Mouse (Mus musculus) A20 (cell line): ENCODE data around the gene Mtor.

ENCODE experiments used
- DNase-seq: peaks from one replicate; pipeline ENCODE4 v3.0.0-alpha.2; 2011; ENCODE audit warnings: low read depth, low spot score

Mtor gene

DNA sequence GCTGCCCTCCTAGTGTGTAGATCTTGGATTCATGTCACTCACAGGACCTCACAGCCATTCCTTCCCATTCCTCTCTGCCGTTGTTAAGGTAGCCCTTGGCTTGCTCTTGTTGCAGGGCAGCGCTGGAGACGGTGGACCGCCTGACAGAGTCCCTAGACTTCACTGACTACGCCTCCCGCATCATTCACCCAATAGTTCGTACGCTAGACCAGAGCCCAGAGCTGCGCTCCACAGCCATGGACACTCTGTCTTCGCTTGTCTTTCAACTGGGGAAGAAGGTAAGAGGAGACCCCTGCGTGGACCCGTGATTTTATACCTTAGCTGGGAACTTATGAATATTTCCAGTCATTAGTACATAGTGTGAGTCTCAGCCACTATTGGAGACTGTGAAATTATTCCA is 36.1 kb downstream of the Mtor start:
- no peak for DNase-seq

DNA sequence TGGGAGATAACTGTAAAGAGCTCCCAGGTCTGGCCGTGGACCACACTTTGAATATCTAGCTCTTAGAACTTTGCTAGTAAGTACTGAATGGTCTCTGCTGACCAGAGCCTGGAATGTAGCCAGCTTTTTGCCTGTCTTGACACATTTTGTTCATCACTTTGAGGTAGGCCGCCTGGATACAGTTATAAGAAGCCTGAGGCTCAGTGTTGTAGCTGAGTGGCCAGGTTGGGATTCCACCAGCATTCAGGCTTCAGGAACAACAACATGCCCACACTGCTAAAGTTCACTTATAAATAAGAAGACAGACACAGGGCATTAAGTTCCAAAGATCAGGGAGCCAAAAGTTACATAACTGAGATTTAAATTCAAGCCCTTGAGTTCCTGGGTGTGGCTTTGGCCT is 39.4 kb downstream of the Mtor start:
- DNase-seq = no peak

- DNase-seq = no peak
Observed at GRCm38 (mm10) chr4:148490502-148490901, 42.1 kb downstream of the Mtor start.

- no peak for DNase-seq
Observed at GRCm38 (mm10) chr4:148491448-148491847, 43.0 kb downstream of the Mtor start.

- DNase-seq = no peak
Observed at GRCm38 (mm10) chr4:148495160-148495559, 46.7 kb downstream of the Mtor start.

- DNase-seq = no peak
Observed at GRCm38 (mm10) chr4:148495874-148496689, 47.7 kb downstream of the Mtor start.

DNA sequence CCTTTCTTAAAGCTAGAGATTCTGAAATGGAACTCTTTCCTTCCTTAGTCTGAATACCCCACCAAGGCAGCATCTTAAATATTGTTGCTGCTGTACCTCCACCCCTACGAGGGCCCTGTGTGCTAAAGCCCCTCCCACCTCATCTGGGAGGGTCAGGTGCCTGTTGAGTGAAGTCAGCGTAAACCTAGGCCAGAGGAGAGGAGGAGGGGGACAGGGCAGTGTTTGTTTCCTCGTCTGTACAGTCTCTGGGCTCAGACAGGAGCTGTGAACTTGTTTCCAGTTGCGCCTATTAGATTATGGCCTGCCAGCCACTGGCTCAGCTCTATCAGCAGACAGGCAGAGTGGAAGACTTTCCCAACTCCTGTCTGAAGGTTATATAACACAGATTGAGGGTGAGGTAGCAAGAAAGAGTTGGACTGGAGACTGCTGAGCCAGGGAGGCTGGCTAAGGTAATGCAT is 52.0 kb downstream of the Mtor start, which contains the start of gene Angptl7:
TSS of gene Angptl7 (minus strand) at position 51 of the 458 bp plus-strand sequence.
- no peak for DNase-seq

DNA sequence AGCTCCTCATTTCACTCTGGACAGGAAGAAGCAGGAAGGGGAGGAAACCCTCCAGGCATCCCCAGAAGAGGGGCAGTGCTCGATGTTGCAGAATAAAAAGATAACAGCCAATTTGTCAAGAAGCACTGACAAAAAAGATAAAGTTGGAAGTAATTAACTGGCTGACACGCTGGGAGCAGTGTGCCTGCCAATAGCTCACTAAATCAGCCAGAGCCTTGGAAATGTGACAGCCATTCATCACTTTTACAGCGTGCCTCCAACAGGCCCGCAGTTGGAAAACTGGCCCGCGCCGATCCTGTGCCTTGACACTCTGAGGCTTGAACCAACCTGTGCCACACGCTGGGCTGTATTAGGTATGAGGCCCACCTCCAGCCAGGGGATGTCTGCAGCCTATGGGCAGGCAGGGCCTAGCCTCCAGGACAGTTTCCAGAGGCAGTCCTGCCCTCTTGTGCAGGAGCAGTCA is 56.1 kb downstream of the Mtor start:
- no peak for DNase-seq

DNA sequence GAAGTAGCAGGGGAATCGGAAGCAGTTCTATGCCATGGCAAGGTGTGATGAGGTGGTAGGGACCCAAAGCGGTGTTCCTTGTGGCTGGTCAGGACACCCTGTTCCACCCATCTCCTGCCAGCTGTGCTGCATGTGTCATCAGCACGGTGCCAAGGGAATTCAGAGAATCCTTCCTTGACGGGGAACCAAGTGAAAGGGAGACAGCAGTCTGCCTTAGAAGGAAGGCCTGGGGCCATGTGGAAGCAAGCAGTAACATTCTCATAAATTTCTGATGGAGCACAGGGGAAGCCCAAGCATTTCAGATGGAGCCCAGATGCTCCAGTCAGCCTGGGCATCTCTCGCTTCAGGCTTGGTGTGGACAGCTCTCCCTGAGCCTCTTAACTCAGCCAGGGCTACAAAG is 59.2 kb downstream of the Mtor start:
- no peak for DNase-seq

GRCm38 (mm10) chr4:148508084-148508849 is 59.9 kb downstream of the Mtor start:
- no peak for DNase-seq

DNA sequence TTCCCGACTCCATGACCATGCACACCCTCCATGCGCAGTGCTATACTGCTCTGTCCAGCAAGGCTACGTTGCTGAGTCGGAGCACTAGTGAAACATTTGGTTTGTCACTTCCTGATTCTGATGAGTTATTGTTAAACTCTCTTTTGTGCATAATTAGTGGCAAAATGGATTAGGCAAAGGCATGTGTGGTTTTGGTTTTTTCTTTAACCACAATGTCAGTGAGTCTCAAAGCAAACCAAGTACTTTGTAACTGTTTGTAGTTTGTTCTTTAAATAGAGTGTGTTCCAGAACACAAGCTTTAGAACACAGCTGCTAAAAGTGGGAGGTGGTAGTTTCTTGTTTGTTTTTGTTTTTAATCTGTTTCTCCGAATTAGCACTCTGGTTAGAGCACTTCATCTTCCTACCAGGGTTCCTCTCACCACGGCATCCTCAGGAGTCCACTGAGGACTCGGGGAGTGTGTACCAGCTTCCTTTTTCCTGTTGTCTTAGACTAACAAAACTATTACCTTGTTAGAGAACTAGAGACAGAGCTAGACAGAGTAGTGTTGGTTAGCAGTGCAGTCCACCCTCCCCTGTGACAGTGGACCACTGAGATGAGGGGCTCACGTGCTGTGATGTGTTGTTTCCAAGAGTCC is 61.2 kb downstream of the Mtor start:
- peak; percentile 26 for DNase-seq

GRCm38 (mm10) chr4:148510691-148511090 is 62.3 kb downstream of the Mtor start:
- DNase-seq = no peak

- DNase-seq = no peak
Observed at GRCm38 (mm10) chr4:148511334-148511733, 62.9 kb downstream of the Mtor start.

DNA sequence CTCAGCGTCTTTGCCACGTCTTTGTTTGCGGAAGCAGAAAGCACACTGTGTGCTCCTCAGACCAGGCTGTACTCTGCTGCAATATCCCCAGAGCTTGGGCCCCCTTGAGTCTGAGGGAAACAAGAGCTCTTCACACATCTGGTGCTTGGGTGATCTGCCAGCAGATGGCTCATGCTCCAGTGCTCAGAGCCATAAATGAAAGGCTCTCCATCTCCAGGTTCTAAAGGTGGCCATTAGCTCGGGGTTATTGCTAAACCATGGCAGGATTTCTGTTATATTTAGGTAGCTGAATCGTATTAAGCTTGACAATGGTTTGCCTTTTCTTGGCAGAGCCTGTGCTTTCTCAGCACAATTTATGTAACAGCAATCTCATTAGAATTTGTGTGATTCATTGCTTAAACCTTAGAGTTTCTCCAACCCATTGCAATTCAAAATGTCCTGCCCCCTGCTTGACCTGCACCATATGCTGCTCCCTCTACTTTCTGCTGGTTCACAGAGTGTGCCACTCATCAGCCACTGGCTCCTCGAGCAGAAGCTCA is 64.7 kb downstream of the Mtor start:
- DNase-seq = no peak

- DNase-seq = peak; percentile 30
Observed at GRCm38 (mm10) chr4:148515313-148515712, 66.9 kb downstream of the Mtor start.

GRCm38 (mm10) chr4:148517809-148518208 is 69.4 kb downstream of the Mtor start:
- no peak for DNase-seq

DNA sequence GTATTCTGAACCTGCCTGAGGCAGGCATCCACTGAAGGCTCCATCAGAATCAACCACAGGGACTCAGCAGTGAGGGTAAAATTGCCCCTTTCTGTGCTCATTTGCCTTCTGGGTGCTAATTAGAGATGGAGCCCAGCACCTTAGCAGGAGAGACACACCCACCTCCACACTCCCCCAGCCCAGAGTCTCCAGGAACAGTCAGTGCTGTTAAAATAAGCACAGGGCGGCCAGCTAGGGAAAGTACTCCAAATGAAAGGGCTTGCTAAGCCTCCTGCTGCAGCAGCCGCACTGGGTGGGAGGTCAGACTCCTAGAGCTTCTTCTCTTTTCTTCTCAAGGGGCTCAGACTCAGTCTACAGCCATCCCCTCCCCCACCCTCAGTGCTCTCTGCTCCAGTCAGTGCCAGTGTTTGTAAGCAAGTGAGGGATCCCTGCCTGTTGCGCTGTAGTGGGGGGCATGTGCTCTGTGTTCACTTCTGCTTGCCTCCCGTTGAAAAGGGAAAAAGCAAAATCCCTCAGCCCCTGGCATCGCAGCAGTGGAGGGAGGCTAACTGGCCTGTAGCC is 69.9 kb downstream of the Mtor start:
- no peak for DNase-seq

DNA sequence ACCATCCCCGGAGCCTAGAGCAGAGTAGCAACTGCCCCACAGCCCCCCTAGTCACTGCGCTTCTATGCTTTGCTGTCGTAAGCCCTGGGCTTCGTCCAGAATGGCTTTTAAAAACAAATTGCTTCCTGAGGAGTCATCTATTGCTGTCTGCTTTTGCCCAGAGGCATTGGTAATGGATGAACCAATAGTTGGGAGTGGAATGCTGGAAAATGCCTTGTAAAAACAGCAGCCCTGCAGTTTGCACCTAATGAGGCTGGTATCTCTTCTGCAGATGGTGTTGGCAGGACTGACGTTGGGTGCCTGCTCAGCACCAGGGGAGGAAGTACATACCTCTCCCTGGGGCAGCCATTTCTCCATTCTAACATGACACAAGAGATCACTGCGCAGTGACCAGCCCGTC is 75.1 kb downstream of the Mtor start:
- DNase-seq = no peak

GRCm38 (mm10) chr4:148527158-148527910 is 78.9 kb downstream of the Mtor start:
- no peak for DNase-seq

- no peak for DNase-seq
Observed at GRCm38 (mm10) chr4:148530351-148530750, 81.9 kb downstream of the Mtor start.

DNA sequence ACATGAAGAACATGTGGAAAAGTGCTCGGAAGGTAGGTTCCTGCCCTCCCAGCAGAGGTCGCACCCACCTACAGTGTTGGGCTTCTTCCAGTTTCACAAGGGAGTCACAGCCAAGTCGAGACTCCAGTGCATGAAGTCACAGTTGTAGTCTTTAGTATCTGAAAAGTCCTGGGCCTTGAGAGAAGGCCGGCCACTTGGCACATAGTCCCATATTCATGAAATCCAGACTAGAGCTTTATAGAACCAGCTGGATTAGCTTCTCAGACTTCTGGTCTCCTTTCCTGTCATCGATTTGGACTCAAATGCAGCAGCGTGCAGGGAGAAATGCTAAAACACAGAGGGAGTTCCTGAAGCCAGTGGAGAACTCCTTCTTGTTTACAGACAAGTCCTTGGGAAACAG is 82.4 kb downstream of the Mtor start:
- DNase-seq = no peak
